Mouse (Mus musculus) adrenal gland, adult (tissue): ENCODE measurements at regions not wholly inside any gene's neighbourhood (a gene's known extent, or its start where the extent isn't known, plus 50 kb on each side); places are given as distances from the start of the nearest gene placed in this dataset.

Source experiments
- DNase-seq, 2 experiments: peaks; one replicate each; pipeline ENCODE4 v3.0.0; 2022 to 2023; ENCODE audit warnings: low spot score in 1 of 2; ENCODE audit not compliant: inconsistent age in 2 of 2

GRCm38 (mm10) chr11:20460501-20460921 lies 82.5 kb upstream of the Sertad2 start:
- no peak for DNase-seq

- DNase-seq = no peak
Observed at GRCm38 (mm10) chr11:20462076-20462475, 81.0 kb upstream of the Sertad2 start.

DNA sequence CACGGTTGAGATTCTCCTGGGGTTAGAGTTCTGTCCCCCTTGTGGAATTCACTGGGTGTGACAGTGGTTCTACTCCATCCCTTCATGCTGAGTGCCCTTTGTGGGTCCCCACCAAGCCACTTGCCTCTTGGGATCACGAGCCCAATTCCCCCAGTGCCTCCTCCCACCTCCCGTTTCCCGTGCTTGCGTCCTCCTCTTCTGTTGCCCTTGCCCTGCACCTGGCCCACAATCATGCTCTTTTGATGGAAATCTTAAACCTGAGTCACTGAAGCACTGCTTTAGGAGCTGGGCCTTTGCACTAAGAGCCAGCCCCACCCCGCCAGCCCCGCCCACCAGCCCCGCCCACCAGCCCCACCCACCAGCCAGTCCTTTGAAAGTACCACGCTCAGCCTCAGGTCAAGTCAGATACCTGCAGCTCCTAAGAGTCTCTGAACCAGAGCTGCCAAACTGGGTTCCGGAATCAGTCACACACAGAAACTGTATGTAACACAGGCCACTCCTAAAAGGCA lies 79.8 kb upstream of the Sertad2 start:
- DNase-seq = no peak

GRCm38 (mm10) chr11:20464564-20464963 lies 78.5 kb upstream of the Sertad2 start:
- no peak for DNase-seq

DNA sequence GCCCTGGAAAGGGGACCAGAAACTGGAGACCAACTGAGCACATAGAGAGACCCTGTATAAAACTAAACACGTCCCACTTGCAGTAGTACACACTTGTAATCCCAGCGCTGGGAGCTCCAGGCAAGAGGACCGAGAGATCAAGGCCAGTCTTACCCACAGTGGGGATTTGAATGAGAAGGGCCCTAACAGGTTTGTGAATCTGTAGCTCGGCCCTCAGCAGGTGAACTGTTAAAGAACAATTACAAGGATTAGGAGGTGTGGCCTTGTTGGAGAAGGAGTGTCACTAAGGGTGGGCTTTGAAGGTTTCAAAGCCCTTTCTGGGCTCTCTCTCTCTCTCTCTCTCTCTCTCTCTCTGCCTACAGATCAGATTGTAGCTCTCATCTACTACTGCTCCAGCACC lies 76.5 kb upstream of the Sertad2 start:
- DNase-seq = no peak

GRCm38 (mm10) chr11:20468319-20469018 lies 74.6 kb upstream of the Sertad2 start:
- peak in 1 of 2 experiments; percentile 43 for DNase-seq

GRCm38 (mm10) chr11:20469368-20469767 lies 73.7 kb upstream of the Sertad2 start:
- DNase-seq = no peak

DNA sequence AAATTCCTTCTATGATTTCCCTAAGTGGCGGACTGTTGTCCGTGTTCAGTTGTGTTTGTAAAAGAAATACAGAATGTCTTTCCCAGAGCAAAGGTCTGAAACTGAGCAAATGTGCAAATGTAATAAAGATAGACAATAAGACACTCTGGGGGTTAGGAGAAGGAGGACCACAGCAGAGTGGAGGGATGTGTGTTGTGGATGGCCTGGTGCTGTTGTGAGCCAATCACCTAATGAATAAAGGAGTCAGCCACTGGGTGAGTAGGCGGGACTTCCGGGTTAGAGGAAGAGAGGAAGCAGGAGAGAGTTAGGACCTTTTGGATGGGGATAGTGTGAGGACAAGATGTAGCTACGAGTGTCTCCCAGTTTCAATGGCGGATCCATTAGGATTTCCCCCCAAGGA lies 72.7 kb upstream of the Sertad2 start:
- no peak for DNase-seq

- DNase-seq = peak; percentile 32 to 53
Observed at GRCm38 (mm10) chr11:20472336-20472735, 70.7 kb upstream of the Sertad2 start.

GRCm38 (mm10) chr11:20475629-20476028 lies 67.4 kb upstream of the Sertad2 start:
- DNase-seq = no peak

GRCm38 (mm10) chr11:20476494-20476893 lies 66.6 kb upstream of the Sertad2 start:
- DNase-seq = no peak

GRCm38 (mm10) chr11:20477183-20478037 lies 65.6 kb upstream of the Sertad2 start:
- peak; percentile 83 to 93 for DNase-seq

GRCm38 (mm10) chr11:20480632-20481031 lies 62.4 kb upstream of the Sertad2 start:
- no peak for DNase-seq

GRCm38 (mm10) chr11:20485371-20485770 lies 57.7 kb upstream of the Sertad2 start:
- DNase-seq = no peak
